Mouse (Mus musculus): ENCODE measurements around the gene Gpr84.

Gpr84 gene

DNA sequence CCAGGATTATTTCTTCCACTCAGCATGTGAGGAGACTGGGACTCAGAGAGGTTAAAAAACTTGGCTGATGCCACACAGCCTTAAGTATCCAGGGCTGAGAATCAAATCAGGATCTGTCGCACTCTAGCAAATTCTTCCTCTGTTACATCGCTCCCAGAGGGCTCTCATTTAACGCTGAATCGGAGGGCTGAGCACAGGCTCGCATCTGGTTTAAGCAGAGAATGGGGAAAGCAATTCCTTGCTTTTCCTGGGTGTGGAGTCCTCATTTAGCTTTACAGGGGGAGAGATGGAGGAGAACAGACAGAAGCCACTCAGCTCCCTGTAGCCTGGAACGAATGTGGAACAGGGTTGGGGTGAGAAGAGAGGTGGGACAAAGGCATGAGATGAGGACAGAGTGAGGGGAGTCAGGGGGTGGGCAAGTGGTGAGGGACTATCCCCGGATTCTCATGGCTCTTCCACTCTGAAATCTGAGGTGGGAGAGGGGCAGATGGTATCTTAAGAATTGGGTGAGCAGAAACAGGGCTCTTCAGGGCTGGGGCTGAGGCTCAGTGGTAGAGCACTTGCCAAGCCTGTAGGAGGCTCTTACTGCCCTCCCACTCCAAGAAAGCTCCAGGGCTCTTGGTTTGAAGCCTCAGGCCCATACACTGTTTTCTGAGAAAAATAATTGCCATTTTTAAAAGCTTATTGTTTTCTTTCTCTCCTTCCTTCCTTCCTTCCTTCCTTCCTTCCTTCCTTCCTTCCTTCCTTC lies 25.2 kb upstream of the Gpr84 start:
- no peak for DNase-seq (ENCODE audit: low spot score in 2 of 2)

DNA sequence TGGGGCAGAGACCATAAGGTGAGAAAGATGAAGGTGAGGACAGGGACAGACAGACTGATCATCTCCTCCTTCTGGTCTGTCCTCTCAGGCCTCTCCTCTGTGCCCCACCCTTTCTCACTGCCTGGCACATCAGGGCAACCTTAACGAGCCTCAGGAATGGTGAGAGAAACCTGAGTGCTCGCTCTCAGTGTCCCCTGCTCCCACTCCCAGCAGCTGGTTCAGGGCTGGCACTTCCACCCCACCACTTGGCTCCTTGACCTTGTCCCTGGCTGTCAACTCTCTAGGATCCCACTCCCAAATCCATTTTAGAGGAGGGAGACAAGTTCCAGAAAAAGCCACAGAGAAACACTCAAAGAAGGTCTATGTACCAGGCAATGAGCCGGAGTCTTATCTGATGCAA lies 24.6 kb upstream of the Gpr84 start:
- no peak for DNase-seq (ENCODE audit: low spot score in 2 of 2)

DNA sequence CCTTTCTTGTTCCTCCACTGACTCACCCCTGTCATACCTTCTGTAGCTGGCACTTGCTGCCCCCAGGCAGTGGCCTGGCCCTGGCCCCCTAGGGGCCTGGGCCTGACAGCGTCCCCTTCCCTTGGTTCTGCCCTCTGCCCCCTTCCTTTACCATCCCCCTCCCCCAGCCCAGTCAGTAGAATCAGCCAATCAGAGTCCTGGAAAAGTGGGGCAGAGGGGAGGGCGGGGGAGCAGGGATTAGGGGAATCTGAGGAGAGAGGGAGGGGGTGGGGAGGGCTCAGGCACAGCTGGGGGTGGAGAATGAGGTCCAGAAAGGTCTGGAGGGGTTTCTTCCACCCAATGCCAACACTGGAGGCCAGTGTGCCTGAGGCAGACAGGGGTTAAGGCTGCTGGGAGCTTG lies 23.8 kb upstream of the Gpr84 start:
- DNase-seq (ENCODE audit: low spot score in 2 of 2): no peak

DNA sequence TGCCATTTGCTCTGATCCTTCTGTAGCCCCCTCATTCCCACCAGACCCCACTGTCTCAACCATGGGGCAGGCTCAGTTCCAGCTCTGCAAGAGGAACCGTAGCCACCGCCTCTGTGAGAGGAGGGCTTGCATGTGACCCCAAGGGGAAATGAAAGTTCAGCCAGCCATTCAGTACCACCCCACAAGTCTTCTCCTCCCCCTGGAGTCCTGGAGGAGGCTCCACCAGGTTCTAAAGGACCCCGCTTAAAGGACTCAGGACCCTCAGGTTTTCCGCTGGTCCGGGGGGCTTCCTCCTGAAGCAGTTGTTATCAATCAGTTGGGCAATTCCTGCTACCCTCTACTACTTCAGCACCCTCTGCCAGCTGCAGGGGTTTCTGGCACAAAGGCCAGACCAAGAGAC lies 23.3 kb upstream of the Gpr84 start:
- peak; percentile 85 to 86 for DNase-seq (ENCODE audit: low spot score in 2 of 2)

DNA sequence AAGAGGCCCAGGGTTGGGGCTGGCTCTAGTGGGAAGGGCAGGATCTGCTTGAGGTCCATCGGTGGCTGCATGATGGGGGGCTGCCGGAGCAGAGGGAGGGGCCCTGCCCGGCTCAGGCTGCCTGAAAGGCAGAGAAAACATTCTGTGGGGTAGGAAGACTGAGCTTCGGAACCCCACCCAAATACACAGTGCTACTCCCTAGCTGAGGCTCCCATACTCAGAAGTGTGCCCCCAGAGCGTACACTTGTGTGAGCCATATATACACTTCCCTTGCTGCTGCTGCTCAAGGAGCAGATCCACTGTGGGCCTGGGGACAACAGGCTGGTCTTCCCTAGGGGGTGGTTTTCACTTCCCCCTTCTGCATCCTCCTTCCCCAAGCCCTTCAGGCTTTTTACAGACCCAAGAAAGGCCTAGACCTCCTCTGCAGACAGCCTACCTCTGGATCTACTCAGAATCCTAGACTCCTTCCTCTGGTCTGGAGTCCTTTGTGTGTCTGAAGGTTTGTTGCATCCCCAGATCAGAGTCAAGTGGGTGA lies 22.7 kb upstream of the Gpr84 start:
- DNase-seq (ENCODE audit: low spot score in 2 of 2): peak; percentile 70 to 74

DNA sequence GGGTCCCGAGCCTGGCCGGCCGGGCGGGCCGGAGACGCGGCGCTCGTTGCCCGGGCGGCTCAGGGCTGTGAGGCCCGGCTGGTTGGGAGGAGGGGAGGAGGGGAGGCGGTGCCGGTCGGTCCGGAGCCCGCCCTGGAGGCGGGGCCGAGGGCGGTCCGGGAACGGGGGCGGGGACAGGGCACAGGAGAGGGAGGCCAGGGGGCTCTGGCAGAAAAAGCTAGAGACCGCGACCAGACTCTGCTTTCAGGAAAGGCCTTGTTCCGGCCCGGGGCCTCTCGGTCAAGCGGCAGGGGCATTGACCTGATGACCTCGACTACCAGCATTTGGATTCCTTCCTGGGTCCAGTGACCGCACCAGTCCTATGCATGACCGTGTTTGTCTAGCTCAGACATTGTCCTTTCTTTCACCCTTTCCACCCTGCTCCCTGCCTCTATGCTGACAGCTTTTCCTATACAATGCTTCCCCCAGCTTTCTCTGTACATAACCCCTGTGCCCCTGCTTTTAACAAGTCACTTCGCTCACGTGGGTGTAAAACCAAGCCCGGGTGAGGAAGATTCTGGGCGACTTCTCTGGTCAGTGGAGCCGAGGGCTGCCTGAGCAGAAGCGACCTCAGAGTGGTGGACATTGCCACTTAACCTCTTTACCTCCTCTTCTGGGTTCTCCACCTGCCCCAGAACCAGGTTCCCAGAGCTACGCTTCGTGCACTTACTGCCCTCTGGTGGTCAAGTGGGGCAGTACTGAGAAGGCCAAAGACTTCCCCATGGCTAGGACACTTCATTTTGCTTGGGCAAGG lies 13.2 kb upstream of the Gpr84 start:
- DNase-seq (ENCODE audit: low spot score in 2 of 2): peak; percentile 81 to 83

DNA sequence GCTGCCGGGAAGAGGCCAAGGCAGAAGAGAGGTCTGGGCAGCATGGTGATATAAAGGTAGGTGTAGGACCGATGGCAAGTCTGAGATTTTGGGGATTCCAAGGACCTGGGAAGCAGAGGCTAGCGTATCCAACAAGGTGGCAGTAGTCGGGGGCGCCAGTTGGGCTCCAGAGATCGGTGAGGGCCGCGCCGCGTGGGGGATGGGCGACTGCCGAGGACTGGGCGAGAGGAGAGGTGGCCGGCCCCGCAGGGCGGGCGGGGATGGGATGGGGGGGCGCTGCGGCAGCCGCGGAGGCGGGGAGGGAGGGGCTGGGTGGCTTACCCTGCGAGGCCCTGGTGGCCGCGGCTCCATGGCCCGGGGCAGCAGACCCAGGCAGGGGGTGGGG lies 12.7 kb upstream of the Gpr84 start:
- DNase-seq (ENCODE audit: low spot score in 2 of 2): no peak

DNA sequence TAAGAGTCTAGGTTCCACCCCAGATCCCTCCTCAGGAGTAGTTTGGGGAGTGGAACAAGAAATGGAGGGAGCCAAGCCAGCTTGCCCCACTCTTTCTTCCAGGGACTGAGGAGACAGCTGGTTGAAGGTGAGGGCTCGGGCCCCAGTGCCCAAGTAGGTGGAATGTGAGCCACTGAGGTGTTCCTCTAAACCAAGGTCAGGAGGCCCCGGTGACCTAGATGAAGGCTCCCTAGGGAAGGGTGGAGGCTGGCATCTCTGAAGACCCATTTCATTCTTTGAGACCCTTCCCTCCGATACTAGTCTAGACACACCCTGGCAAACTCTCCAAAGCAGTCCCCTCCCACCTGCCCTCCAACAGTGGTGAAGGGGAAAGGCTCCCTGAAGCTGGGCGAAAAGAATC lies 12.0 kb upstream of the Gpr84 start:
- no peak for DNase-seq (ENCODE audit: low spot score in 2 of 2)

DNA sequence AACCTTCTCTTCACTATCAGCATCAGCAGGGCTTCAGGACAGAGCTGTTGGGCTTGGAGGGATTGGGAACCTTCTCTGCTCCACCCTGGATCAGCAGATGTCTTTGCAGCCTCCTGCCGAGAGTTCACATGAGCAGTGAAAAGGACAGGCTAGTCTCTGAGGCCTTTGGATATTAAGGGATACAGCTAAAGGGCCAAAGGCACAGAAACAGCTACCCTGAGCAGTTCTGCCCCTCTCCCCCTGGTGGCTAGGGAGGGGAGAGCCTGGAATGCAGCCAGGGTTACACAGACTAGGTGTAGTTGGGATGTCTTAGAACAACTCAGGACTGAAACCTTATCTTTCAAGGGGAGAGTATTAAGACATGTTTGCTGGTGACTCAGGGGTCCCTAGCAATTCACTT lies 10.7 kb upstream of the Gpr84 start:
- no peak for DNase-seq (ENCODE audit: low spot score in 2 of 2)

DNA sequence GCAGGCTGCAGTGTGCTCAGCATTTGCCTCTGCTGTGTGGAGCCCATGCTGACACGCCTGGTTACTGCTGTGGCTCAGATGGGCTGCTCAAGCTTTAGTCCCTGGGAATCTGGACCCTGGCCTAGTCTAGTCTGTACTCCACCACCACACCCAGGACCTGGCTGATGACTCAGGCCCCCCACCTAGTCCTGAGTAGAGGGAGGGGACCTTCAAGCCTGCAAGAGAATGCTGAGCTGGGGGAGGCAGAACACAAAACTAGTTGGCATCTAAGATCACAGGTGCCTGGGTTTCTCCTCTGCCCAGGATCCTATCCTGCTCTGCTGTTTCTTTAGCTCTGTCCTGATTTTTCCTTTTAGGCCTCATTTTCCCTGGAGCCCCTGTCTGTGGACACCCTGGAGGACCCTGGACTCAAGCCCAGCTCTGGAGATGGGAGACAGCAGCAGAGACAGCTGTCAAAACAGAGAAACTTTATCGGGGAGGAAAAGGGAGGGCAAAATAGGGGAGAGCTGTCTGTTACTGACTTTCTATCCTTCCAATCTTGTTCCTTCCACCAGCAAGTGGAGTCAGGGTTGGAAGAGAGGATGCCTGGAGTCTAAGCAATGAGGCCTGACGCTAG lies 7.9 kb upstream of the Gpr84 start:
- DNase-seq (ENCODE audit: low spot score in 2 of 2): no peak

DNA sequence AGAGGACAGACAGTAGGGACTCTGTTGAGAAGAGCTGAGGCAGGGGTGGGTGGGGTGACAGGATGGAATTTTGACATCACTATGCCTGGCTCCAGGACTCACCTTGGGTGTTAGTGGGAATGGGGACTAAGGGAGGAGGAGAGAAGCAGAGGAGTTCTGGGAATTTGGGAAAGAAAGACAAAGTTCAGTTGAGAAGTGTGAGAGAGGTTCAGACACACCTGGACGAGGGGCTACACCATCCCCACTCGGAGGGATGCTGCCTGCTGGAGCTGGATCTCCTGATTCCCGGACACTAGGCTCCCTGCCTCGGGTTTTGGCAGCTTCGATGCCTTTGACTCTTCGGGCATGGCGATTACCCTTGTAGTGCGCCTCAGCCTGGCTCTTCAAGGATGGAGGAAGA lies 7.3 kb upstream of the Gpr84 start:
- no peak for DNase-seq (ENCODE audit: low spot score in 2 of 2)

DNA sequence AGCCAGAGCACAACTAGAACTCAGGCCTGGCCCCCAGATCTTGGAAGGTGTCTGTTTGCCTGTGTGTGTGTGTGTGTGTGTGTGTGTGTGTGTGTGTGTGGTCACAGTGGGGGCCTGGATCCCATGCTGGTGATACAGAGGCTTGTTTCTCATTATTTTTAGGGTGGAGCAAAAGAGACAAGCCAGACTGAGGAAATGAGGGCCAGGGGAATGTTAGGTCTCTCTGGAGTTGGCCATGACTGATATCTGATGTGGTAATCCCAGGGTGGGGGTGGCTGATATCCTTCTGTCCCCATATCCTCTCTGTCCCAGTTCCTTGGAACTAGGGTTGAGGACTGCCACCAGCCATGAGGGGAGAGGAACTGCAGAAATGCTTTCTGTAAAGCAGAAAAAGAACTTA lies 6.7 kb upstream of the Gpr84 start:
- no peak for DNase-seq (ENCODE audit: low spot score in 2 of 2)

DNA sequence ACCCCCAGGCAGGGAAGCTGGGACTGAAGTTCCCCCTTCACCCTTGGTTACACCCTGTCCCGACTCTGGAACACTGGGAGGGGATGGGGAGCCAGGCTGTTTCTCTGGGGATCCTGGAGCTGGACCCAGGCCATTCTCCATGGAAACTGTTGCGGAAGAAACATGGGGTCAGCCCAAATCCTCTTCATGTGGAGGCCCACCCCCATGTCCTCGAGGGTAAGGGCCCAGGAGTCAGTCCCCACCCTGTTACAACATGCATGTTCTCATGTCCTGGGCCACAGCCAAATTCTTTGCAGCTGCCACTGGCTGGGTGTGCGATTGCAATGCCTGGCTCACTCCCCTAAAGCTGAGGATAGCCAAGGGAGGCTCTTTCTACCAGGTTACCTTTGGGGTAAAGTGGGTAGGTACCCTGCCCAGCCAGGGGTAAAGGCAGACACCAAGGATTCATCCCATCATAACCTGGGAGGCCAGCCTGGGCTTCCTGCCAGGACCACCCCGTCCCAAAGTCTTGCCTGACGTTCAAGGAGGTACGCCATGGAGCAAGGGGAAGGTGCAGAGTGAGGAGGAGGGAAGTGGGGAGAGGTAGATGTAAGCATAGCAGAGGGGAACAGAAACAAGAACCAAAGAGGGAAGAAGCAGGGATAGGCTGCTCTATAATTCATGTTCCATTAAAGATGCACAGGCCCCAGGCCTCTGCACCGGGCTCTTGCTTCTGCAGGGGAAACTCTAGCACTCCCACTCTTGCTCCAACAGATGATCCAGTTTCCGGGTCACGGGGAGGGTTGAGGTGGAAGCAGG lies 5.8 kb upstream of the Gpr84 start:
- no peak for DNase-seq (ENCODE audit: low spot score in 2 of 2)

DNA sequence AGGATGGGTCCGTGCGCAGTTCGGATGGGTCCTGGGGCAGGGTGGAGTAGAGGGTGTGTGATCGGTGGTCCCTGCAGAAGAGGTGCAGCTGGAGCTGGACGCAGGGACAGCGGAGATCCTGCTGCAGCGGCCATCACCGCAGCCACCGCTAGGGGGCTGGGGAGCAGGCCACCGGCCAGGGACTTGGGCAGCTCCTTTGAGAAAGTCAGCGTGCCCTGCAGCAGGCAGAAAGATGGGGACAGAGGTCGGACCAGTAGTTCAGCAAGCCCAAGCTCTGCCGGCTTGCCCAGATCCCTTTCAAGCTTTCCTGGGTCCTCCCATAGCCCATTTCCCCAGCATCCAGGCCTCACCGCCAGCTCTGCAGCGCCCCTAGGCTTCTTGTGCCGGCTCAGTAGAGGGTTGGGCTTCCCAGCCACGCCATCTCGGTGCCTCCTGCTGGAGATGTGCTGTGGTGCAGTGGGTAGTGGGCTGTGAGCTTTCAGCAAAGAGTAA lies 4.6 kb upstream of the Gpr84 start:
- peak in 1 of 2 experiments; percentile 17 for DNase-seq (ENCODE audit: low spot score in 2 of 2)

DNA sequence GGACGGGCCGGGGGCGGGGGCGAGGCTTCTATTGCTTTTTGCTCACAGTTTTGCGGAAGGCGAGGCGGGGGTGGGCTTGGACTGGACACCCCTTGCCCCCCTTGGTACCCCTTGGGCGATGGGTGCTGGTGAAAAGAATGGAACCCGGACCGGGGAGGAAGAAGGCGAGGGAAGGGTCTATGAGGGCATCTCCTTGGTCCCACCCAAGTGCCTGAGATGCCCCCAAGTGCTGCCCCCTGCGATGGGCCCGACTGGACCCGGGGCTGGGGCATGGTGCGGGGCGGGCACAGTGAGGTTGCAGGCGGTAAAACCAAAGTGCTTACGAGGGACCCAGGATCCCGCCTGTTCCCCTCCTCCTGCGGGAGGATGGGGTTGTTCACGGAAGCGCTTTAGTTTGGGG lies 3.8 kb upstream of the Gpr84 start:
- DNase-seq (ENCODE audit: low spot score in 2 of 2): no peak

DNA sequence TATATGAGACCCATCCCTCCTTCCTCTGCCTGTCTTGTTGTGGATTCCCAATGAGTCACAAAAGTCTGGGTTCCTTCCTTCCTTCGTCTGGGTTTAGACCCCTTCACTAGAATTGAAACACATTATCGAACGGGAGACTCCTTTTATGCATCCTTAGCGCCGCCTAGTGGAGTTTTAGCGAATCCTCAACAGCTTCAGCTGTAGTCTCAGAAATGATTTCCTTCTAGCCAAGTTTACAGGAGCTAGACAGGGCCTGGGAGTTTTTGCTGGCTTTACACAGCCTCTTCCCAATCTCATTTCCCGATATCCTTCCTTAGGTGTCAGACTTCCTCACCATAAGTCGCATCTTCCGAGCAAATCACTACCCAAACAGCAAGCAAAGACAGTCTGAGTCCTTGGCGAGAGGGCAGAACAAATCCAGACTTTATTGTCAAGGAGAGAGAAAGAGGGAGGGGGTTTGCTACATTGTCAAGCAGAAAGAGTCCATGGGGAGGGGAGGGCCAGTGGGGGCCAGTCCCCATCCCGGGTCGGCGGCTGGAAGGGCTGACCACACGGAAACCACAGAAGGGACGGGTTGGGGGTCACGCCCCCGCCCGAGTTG lies 3.2 kb upstream of the Gpr84 start:
- peak in 1 of 2 experiments; percentile 52 for DNase-seq (ENCODE audit: low spot score in 2 of 2)

DNA sequence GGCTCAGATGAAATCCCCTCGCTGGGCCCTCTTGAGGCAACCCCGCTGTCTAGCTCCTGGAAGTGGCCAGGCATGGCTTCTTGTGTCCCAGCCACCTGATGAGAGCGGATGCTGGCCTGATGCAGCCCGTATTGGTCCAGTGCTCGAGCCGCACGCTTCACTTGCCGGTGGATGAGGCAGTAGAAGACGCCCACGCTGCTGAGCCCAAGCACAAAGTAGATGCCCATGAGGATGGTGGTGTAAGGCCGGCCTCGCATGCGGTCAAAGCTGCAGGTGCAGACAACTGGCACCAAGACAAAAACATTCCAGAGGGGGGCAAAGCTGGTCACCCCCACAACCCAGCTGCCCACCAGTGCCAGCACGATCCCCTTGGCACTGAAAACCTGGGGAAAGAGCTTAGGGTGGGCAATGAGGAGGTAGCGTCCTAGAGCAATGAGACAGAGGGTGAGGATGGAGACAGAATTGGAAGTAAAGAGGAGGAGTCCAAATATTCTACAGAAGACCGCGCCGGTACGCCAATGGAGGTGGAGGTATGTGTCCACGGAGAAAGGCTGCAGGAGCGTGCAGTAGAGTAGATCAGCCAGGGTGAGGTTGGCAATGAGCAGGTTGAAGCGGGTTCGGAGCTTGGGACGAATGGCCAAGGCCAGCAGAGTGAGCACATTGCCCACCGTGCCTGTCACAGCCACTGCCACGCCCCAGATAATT lies 1.4 kb downstream of the Gpr84 start:
- DNase-seq (ENCODE audit: low spot score in 2 of 2): no peak

DNA sequence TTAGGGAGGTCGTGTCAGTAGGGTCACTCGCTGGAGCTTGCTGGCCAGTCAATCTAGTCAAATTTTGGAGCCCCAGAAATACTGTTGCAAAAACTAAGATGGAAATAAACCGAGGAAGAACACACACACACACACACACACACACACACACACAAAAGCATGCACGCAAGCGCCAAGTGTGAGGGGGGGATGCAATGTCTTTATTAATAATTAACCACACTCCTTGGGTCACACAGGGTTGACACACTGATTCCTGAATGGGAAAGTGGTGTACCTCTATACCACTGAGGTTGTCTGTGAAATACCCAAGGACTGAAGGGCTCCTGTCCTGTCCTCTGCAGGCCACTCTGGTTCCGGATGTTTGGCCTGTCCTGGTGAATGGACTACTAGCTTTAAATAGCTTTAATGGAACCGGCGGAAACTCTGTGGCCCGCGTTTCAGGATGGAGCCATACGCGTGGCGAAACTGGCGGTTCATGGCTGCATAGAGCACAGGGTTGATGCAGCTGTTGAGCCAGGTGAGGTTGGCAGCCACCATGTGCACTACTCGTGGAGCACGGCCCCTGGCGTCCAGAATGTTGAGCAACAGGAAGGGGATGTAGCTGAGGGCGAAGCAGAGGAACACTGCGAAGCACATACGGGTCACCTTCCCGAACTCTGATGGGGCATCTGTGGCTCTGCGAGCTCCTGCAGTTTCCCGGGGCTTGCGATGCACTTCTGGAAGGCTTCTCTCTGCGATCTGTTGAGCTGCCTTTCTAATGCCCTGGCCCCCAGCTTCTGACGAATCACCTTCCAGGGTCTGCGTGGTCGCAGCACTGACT lies 2.1 kb downstream of the Gpr84 start:
- DNase-seq (ENCODE audit: low spot score in 2 of 2): no peak

DNA sequence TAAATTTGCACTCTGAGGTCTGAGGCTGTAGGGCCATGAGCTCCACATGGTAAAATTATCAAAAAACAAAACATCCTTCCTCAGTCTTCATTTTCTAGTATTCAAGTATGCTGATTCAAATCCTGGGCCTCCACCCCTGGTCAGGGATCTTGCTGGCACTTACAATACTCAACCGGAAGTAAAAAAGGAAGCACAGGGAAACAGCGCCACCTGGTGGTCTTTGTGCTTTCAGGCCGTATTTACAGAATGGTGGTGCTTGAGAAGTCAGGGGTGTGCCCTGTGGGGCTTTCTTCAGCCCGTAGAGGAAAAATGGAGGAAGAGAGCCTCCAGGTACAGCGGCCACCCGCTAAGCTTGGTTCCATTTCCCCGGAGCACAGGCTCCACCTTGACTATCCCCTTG lies 3.3 kb downstream of the Gpr84 start:
- peak; percentile 81 to 89 for DNase-seq (ENCODE audit: low spot score in 2 of 2)
